Mouse (Mus musculus) embryonic facial prominence, embryonic 14.5 days (tissue): ENCODE data around the gene Fmnl1. TPM values are rescaled to one million over a fixed set of nuclear protein-coding genes. Genes with fewer than 3 reads are reported as not detected.

Source experiments
- ATAC-seq: fragments of 200-750 bp; cut with Nextera tagmentation; 2 replicates; pipeline ENCODE4 v1.8.0; 2017; ENCODE audit warnings: low read depth, moderate number of reproducible peaks, moderate TSS enrichment
- DNase-seq: peaks from one replicate; pipeline ENCODE4 v3.0.0-alpha.2; 2015; ENCODE audit warnings: low spot score
- H3K27ac ChIP-seq: fragments of 300-500 bp; sonication (generic); replicated peaks from 2 replicates; pipeline ENCODE4 v1.5.1; 2014; ENCODE audit warnings: low read depth, mild to moderate bottlenecking, low read length, moderate library complexity
- H3K27me3 ChIP-seq: fragments of 300-500 bp; sonication (generic); replicated peaks from 2 replicates; pipeline ENCODE4 v1.6.1; 2014; ENCODE audit warnings: low read length; ENCODE audit not compliant: control insufficient read depth, insufficient read depth
- H3K36me3 ChIP-seq: fragments of 300-500 bp; sonication (generic); 2 replicates; pipeline ENCODE4 v1.6.1; 2014; ENCODE audit warnings: low read length, mixed read lengths; ENCODE audit not compliant: control insufficient read depth, insufficient read depth
- H3K4me1 ChIP-seq: fragments of 300-500 bp; sonication (generic); 2 replicates; pipeline ENCODE4 v1.6.1; 2014; ENCODE audit warnings: antibody characterized with exemption, low read length; ENCODE audit not compliant: control insufficient read depth, insufficient read depth
- H3K4me2 ChIP-seq: fragments of 300-500 bp; sonication (generic); 2 replicates; pipeline ENCODE4 v1.6.1; 2014; ENCODE audit warnings: low read depth, mild to moderate bottlenecking, low read length, moderate library complexity, mixed read lengths
- H3K4me3 ChIP-seq: fragments of 300-500 bp; sonication (generic); 2 replicates; pipeline ENCODE4 v1.5.1; 2014; ENCODE audit warnings: low read depth, mild to moderate bottlenecking, low read length
- H3K9ac ChIP-seq: fragments of 300-500 bp; sonication (generic); 2 replicates; pipeline ENCODE4 v1.6.1; 2014; ENCODE audit warnings: low read depth, mild to moderate bottlenecking, low read length, moderate library complexity, mixed read lengths
- H3K9me3 ChIP-seq: fragments of 300-500 bp; sonication (generic); 2 replicates; pipeline ENCODE4 v1.6.1; 2016; ENCODE audit warnings: low read length; ENCODE audit not compliant: control insufficient read depth
- WGBS: fragments of 180-500 bp; shearing (Covaris S2); extraction: QIAGEN DNeasy Blood & Tissue Kit; methylation state at CpG from one replicate; pipeline ENCODE4 v1.1.7; 2014; 5-methylcytosine and 5-hydroxymethylcytosine counted together
- polyA plus RNA-seq: library from polyadenylated mRNA; unstranded; fragments of >200 nt; fragmentation: Nextera tagmentation; extraction: Ambion mirVana; gene quantifications from 2 replicates; pipeline ENCODE4 v1.2.1, GENCODE M21; 2014

The Fmnl1 gene
- polyA plus RNA-seq, 1 experiment from 2014 or later: 3.3 TPM

- peak overlapping the region; percentile 5; the same call in 1 of the 2 replicates for H3K9ac ChIP-seq
- DNase-seq (no peak), ATAC-seq (no peak)
- H3K27ac ChIP-seq: no peak overlapping the region
- H3K4me3 ChIP-seq: no peak overlapping the region
- no peaks in the 10 kb centered on the region; the same call in 1 of the 2 replicates for H3K4me1 ChIP-seq
- H3K36me3 ChIP-seq: no peaks in the 10 kb centered on the region
- H3K4me2 ChIP-seq: no peak overlapping the region
- H3K9me3 ChIP-seq: no peaks in the 10 kb centered on the region
- WGBS: 62% methylated on average over 14 of the region's 14 CpGs
- peaks cover 15% of the 10 kb centered on the region for H3K27me3 ChIP-seq
Observed at GRCm38 (mm10) chr11:103175688-103176442, 5.0 kb downstream of the Fmnl1 start.

GRCm38 (mm10) chr11:103176510-103176909 is 5.6 kb downstream of the Fmnl1 start:
- no peak overlapping the region for H3K27ac ChIP-seq
- DNase-seq (no peak), ATAC-seq (no peak)
- no peaks in the 10 kb centered on the region; the same call in 1 of the 2 replicates for H3K4me1 ChIP-seq
- WGBS: 94% methylated on average over 1 of the region's 1 CpGs
- no peak overlapping the region for H3K9ac ChIP-seq
- no peaks in the 10 kb centered on the region for H3K9me3 ChIP-seq
- no peaks in the 10 kb centered on the region for H3K36me3 ChIP-seq
- no peak overlapping the region for H3K4me2 ChIP-seq
- peaks cover 8% of the 10 kb centered on the region for H3K27me3 ChIP-seq
- H3K4me3 ChIP-seq: no peak overlapping the region

DNA sequence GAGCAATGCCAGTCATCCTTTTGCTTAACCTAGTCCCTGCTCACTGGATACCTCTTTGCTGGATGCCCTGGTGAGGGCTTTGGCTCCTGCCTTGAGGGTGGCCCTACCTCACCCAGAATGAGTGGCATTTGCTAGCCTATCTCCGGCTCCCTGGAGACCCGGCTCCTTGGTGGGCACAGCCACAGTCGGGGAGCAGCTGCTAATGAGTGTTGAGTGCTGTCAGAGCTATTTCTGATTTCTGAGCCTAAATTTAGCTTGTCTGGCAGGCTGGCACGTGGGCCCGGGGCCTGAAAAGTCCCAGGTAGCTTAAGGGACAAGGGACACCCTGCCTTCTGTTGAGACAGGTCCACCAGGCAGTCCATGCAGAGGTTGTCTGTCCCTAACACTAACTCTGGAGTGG is 6.3 kb downstream of the Fmnl1 start:
- no peak for ATAC-seq
- no peak overlapping the region for H3K27ac ChIP-seq
- WGBS: 78% methylated on average over 5 of the region's 5 CpGs
- H3K4me3 ChIP-seq: no peak overlapping the region
- no peaks in the 10 kb centered on the region; the same call in 1 of the 2 replicates for H3K4me1 ChIP-seq
- H3K36me3 ChIP-seq: no peaks in the 10 kb centered on the region
- DNase-seq: no peak
- no peak overlapping the region for H3K4me2 ChIP-seq
- no peak overlapping the region for H3K9ac ChIP-seq
- H3K27me3 ChIP-seq: peaks cover 1% of the 10 kb centered on the region; the same call in 1 of the 2 replicates
- H3K9me3 ChIP-seq: no peaks in the 10 kb centered on the region

DNA sequence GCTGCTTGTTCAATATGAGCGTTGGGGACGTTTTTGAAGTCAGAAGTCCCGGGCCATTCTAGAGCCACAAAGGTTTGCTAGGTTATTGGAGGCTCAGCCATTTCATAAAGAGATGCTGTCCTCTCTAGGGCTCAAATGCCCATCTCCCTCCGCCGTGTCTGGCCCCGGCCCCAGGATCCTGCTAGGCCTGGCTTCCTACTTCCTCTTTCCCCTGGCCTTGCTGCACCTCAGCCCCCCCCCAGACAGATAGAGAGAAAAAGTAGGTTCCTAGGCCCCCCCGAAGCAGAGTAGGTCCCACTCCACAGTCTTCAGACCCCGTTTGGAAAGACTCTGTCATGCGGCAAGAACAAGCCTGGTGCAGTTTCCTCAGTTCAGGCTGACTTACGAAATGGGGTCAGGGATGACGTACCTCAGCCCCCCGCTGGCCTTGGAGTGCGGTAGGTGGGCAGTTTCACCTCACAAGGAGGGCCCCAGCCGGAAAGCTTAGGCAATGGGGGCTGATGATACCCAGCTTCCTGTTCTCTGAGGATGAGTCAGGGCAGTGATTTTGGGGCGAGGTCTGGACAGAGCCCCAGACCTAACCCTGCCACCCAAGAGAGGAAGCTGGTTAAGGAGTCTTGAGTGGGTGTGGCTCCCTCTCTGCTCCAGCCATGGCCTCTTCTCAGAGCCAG is 7.0 kb downstream of the Fmnl1 start:
- Histone ChIP-seq H3K27me3 (no peaks in the 10 kb centered on the region; the same call in 1 of the 2 replicates), H3K27ac (no peak overlapping the region), H3K9ac (no peak overlapping the region), H3K4me1 (no peaks in the 10 kb centered on the region; the same call in 1 of the 2 replicates), H3K4me2 (no peak overlapping the region), H3K9me3 (no peaks in the 10 kb centered on the region), H3K36me3 (no peaks in the 10 kb centered on the region), H3K4me3 (no peak overlapping the region)
- WGBS: 79% methylated on average over 15 of the region's 15 CpGs
- DNase-seq: no peak
- ATAC-seq: no peak

- no peaks in the 10 kb centered on the region; the same call in 1 of the 2 replicates for H3K4me1 ChIP-seq
- 89% methylated on average over 7 of the region's 8 CpGs for WGBS
Observed at GRCm38 (mm10) chr11:103178748-103179147, 7.8 kb downstream of the Fmnl1 start.

DNA sequence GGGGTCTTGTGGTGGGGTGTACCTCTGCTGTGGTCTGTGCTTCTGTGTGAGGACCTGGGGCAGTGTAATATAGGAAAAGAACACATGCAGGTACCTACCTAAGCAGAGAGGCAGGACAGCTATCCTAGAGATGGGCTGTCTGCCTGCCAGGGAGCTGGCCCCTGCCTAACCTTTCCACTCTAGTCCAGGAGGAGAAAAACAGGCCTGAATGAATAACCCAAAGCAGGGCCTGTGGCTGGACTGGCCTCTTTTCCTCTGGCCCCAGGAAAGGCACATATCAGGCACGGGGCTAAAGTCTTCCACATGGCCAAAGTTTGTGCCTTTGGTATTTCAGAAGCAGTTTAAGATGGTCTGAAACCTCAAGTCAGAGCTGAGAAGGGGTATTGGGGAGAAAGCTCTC is 9.5 kb downstream of the Fmnl1 start:
- Histone ChIP-seq H3K4me1 (no peaks in the 10 kb centered on the region), H3K36me3 (no peaks in the 10 kb centered on the region), H3K27ac (no peak overlapping the region), H3K4me2 (no peak overlapping the region), H3K9me3 (no peaks in the 10 kb centered on the region), H3K27me3 (no peaks in the 10 kb centered on the region), H3K9ac (no peak overlapping the region), H3K4me3 (no peak overlapping the region)
- WGBS: 55% methylated on average over 1 of the region's 1 CpGs
- ATAC-seq (no peak), DNase-seq (no peak)

More at GRCm38 (mm10) chr11:103178748-103179147, 7.8 kb downstream of the Fmnl1 start:
- no peak overlapping the region for H3K9ac ChIP-seq
- H3K4me2 ChIP-seq: no peak overlapping the region
- H3K9me3 ChIP-seq: no peaks in the 10 kb centered on the region
- no peak overlapping the region for H3K27ac ChIP-seq
- H3K36me3 ChIP-seq: no peaks in the 10 kb centered on the region
- ATAC-seq (no peak), DNase-seq (no peak)
- H3K27me3 ChIP-seq: no peaks in the 10 kb centered on the region
- no peak overlapping the region for H3K4me3 ChIP-seq

DNA sequence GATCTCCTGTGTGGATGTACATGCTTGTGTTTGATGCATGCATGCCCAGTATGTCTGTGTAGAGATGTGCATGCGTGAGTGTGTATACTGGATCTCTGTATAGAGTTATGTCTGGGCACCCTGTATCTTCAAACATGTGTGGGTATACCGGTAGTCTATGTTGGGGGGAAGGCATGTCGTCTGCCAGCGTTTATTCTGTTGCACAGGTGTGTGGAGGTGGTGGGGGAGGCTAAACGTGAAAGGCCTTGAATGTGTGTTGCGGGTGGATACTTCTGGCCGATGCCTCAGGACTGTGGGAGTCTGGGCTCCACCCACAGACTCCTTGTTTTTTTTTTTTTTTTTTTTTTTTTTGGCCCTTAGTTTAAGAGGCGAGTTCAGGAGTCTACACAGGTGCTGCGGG is 10.4 kb downstream of the Fmnl1 start:
- DNase-seq (no peak), ATAC-seq (no peak)
- Histone ChIP-seq H3K27me3 (no peaks in the 10 kb centered on the region), H3K4me1 (no peaks in the 10 kb centered on the region), H3K9ac (no peak overlapping the region), H3K9me3 (no peaks in the 10 kb centered on the region), H3K4me2 (no peak overlapping the region), H3K27ac (no peak overlapping the region), H3K4me3 (no peak overlapping the region), H3K36me3 (no peaks in the 10 kb centered on the region)
- 69% methylated on average over 9 of the region's 9 CpGs for WGBS

DNA sequence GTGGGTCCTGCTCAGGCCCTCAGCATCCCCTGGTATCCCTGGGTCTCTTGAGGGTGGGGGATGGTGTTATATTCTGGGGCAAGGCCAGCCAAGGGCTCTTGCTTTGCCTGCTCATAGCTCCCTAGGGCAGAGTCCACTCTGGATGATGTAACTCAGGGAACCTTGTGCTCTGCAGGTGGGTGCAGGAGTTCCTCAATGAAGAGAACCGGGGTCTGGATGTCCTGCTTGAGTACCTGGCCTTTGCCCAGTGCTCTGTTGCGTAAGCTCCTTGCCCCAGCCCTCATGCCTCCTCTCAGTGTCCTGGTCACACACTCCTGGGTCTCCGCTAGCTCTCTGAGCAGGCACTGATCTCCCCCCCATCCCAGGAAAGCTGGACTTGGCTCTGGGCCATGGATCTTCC is 11.0 kb downstream of the Fmnl1 start:
- DNase-seq (no peak), ATAC-seq (no peak)
- Histone ChIP-seq H3K9me3 (no peaks in the 10 kb centered on the region), H3K9ac (no peak overlapping the region), H3K36me3 (no peaks in the 10 kb centered on the region), H3K4me1 (no peaks in the 10 kb centered on the region), H3K4me2 (no peak overlapping the region), H3K27me3 (no peaks in the 10 kb centered on the region), H3K27ac (no peak overlapping the region), H3K4me3 (no peak overlapping the region)
- 77% methylated on average over 3 of the region's 3 CpGs for WGBS
